Mouse (Mus musculus) limb, embryonic 11.5 days (tissue): ENCODE measurements around the gene Itga9. TPM values are rescaled to one million over a fixed set of nuclear protein-coding genes. Genes with fewer than 3 reads are reported as not detected.

Experiments
- ATAC-seq: fragments of 200-750 bp; cut with Nextera tagmentation; 2 replicates; pipeline ENCODE4 v1.8.0; 2017; ENCODE audit warnings: low read depth; ENCODE audit not compliant: insufficient number of reproducible peaks, low FRiP score, low TSS enrichment
- DNase-seq: peaks from one replicate; pipeline ENCODE4 v3.0.0-alpha.2; 2015; ENCODE audit warnings: low spot score
- H3K27ac ChIP-seq: fragments of 300-500 bp; sonication (generic); replicated peaks from 2 replicates; pipeline ENCODE4 v1.5.1; 2014; ENCODE audit warnings: low read depth, mild to moderate bottlenecking, low read length
- H3K27me3 ChIP-seq: fragments of 300-500 bp; sonication (generic); 2 replicates; pipeline ENCODE4 v1.6.1; 2014; ENCODE audit warnings: mild to moderate bottlenecking, low read length, mixed read lengths; ENCODE audit not compliant: control insufficient read depth, insufficient read depth
- H3K36me3 ChIP-seq: fragments of 300-500 bp; sonication (generic); 2 replicates; pipeline ENCODE4 v1.6.1; 2014; ENCODE audit warnings: mild to moderate bottlenecking, low read length, moderate library complexity, mixed read lengths; ENCODE audit not compliant: control insufficient read depth, insufficient read depth
- H3K4me1 ChIP-seq: fragments of 300-500 bp; sonication (generic); 2 replicates; pipeline ENCODE4 v1.6.1; 2014; ENCODE audit warnings: low read length, mixed read lengths; ENCODE audit not compliant: control insufficient read depth, insufficient read depth
- H3K4me2 ChIP-seq: fragments of 300-500 bp; sonication (generic); 2 replicates; pipeline ENCODE4 v1.6.1; 2014; ENCODE audit warnings: low read depth, mild to moderate bottlenecking, moderate library complexity; ENCODE audit not compliant: severe bottlenecking
- H3K4me3 ChIP-seq: fragments of 300-500 bp; sonication (generic); 2 replicates; pipeline ENCODE4 v1.5.1; 2014; ENCODE audit warnings: low read depth, low read length
- H3K9ac ChIP-seq: fragments of 300-500 bp; sonication (generic); 2 replicates; pipeline ENCODE4 v1.6.1; 2014; ENCODE audit warnings: mild to moderate bottlenecking, low read length
- H3K9me3 ChIP-seq: fragments of 300-500 bp; sonication (generic); 2 replicates; pipeline ENCODE4 v1.6.1; 2016; ENCODE audit warnings: low read length; ENCODE audit not compliant: control insufficient read depth
- WGBS: fragments of 180-500 bp; shearing (Covaris S2); extraction: QIAGEN DNeasy Blood & Tissue Kit; methylation state at CpG from one replicate; pipeline ENCODE4 v1.1.7; 2014; 5-methylcytosine and 5-hydroxymethylcytosine counted together
- polyA plus RNA-seq: library from polyadenylated mRNA; unstranded; fragments of >200 nt; fragmentation: Nextera tagmentation; extraction: Ambion mirVana; gene quantifications from 2 replicates; pipeline ENCODE4 v1.2.1, GENCODE M21; 2014

The Itga9 gene
- polyA plus RNA-seq, 1 experiment from 2014 or later: 7.7 TPM

GRCm38 (mm10) chr9:118718511-118718910 is 112.0 kb downstream of the Itga9 start:
- Histone ChIP-seq H3K9ac (no peak overlapping the region), H3K27ac (no peak overlapping the region), H3K4me3 (no peak overlapping the region), H3K27me3 (no peaks in the 10 kb centered on the region), H3K4me2 (no peak overlapping the region), H3K4me1 (no peaks in the 10 kb centered on the region), H3K9me3 (no peaks in the 10 kb centered on the region), H3K36me3 (no peaks in the 10 kb centered on the region)
- ATAC-seq (no peak), DNase-seq (no peak)
- 87% methylated on average over 2 of the region's 2 CpGs for WGBS

GRCm38 (mm10) chr9:118721056-118721455 is 114.6 kb downstream of the Itga9 start:
- WGBS: 93% methylated on average over 6 of the region's 6 CpGs

GRCm38 (mm10) chr9:118722789-118723325 is 116.4 kb downstream of the Itga9 start:
- 84% methylated on average over 2 of the region's 2 CpGs for WGBS
- Histone ChIP-seq H3K9me3 (no peaks in the 10 kb centered on the region), H3K27ac (no peak overlapping the region)

More at GRCm38 (mm10) chr9:118721056-118721455, 114.6 kb downstream of the Itga9 start:
- no peaks in the 10 kb centered on the region for H3K27me3 ChIP-seq
- no peak overlapping the region for H3K27ac ChIP-seq
- no peaks in the 10 kb centered on the region for H3K4me1 ChIP-seq
- DNase-seq (no peak), ATAC-seq (no peak)
- H3K9ac ChIP-seq: no peak overlapping the region
- H3K4me2 ChIP-seq: no peak overlapping the region
- no peak overlapping the region for H3K4me3 ChIP-seq
- H3K9me3 ChIP-seq: no peaks in the 10 kb centered on the region
- H3K36me3 ChIP-seq: no peaks in the 10 kb centered on the region

GRCm38 (mm10) chr9:118725128-118725527 is 118.6 kb downstream of the Itga9 start:
- Histone ChIP-seq H3K4me3 (no peak overlapping the region), H3K27ac (no peak overlapping the region), H3K27me3 (no peaks in the 10 kb centered on the region), H3K9ac (no peak overlapping the region), H3K9me3 (no peaks in the 10 kb centered on the region), H3K4me1 (peaks cover 5% of the 10 kb centered on the region), H3K36me3 (no peaks in the 10 kb centered on the region; the same call in 1 of the 2 replicates), H3K4me2 (no peak overlapping the region)
- ATAC-seq: no peak
- no peak for DNase-seq
- 87% methylated on average over 9 of the region's 9 CpGs for WGBS

More at GRCm38 (mm10) chr9:118722789-118723325, 116.4 kb downstream of the Itga9 start:
- ATAC-seq (no peak), DNase-seq (no peak)
- no peaks in the 10 kb centered on the region for H3K27me3 ChIP-seq
- no peak overlapping the region for H3K9ac ChIP-seq
- H3K4me2 ChIP-seq: no peak overlapping the region
- H3K4me3 ChIP-seq: no peak overlapping the region
- H3K4me1 ChIP-seq: no peaks in the 10 kb centered on the region
- H3K36me3 ChIP-seq: no peaks in the 10 kb centered on the region

GRCm38 (mm10) chr9:118726550-118726949 is 120.1 kb downstream of the Itga9 start:
- WGBS: 93% methylated on average over 4 of the region's 4 CpGs
- H3K36me3 ChIP-seq: no peaks in the 10 kb centered on the region; the same call in 1 of the 2 replicates
- no peak overlapping the region for H3K27ac ChIP-seq
- DNase-seq: no peak
- H3K4me3 ChIP-seq: no peak overlapping the region
- no peak for ATAC-seq
- no peaks in the 10 kb centered on the region for H3K9me3 ChIP-seq
- H3K4me2 ChIP-seq: no peak overlapping the region
- H3K4me1 ChIP-seq: peaks cover 9% of the 10 kb centered on the region
- no peaks in the 10 kb centered on the region for H3K27me3 ChIP-seq
- no peak overlapping the region for H3K9ac ChIP-seq

- no peaks in the 10 kb centered on the region; the same call in 1 of the 2 replicates for H3K36me3 ChIP-seq
- no peak overlapping the region for H3K4me3 ChIP-seq
- H3K9ac ChIP-seq: no peak overlapping the region
- no peak overlapping the region for H3K27ac ChIP-seq
- 92% methylated on average over 6 of the region's 6 CpGs for WGBS
- DNase-seq (no peak), ATAC-seq (no peak)
- H3K4me1 ChIP-seq: peaks cover 9% of the 10 kb centered on the region
- H3K9me3 ChIP-seq: no peaks in the 10 kb centered on the region
- no peak overlapping the region for H3K4me2 ChIP-seq
- no peaks in the 10 kb centered on the region for H3K27me3 ChIP-seq
These were observed 121.8 kb downstream of the Itga9 start for GRCm38 (mm10) chr9:118728296-118728695.

- Histone ChIP-seq H3K4me2 (no peak overlapping the region), H3K9me3 (no peaks in the 10 kb centered on the region), H3K36me3 (no peaks in the 10 kb centered on the region; the same call in 1 of the 2 replicates), H3K4me1 (peaks cover 9% of the 10 kb centered on the region), H3K27me3 (no peaks in the 10 kb centered on the region), H3K9ac (no peak overlapping the region), H3K27ac (no peak overlapping the region), H3K4me3 (no peak overlapping the region)
- WGBS: 82% methylated on average over 5 of the region's 5 CpGs
- no peak for ATAC-seq
- no peak for DNase-seq
These were observed 122.5 kb downstream of the Itga9 start for GRCm38 (mm10) chr9:118728987-118729386.

GRCm38 (mm10) chr9:118730172-118730571 is 123.7 kb downstream of the Itga9 start:
- H3K36me3 ChIP-seq: no peaks in the 10 kb centered on the region; the same call in 1 of the 2 replicates
- H3K4me2 ChIP-seq: no peak overlapping the region
- no peaks in the 10 kb centered on the region for H3K9me3 ChIP-seq
- H3K27ac ChIP-seq: 0 out of 2 replicates have a peak overlapping the region, but pooled peaks have one; percentile 23
- peaks cover 9% of the 10 kb centered on the region for H3K4me1 ChIP-seq
- DNase-seq (no peak), ATAC-seq (no peak)
- WGBS: 70% methylated on average over 7 of the region's 8 CpGs
- H3K4me3 ChIP-seq: no peak overlapping the region
- no peak overlapping the region for H3K9ac ChIP-seq
- no peaks in the 10 kb centered on the region for H3K27me3 ChIP-seq
